Mouse (Mus musculus) limb, embryonic 15.5 days (tissue): ENCODE data around the gene Fras1. TPM values are rescaled to one million over a fixed set of nuclear protein-coding genes. Genes with fewer than 3 reads are reported as not detected.
A peak's percentile ranks its signal among the peaks of the same experiment; 100 is the strongest.

ENCODE experiments used
- ATAC-seq: fragments of 200-750 bp; cut with Nextera tagmentation; 2 replicates; pipeline ENCODE4 v1.8.0; 2017; ENCODE audit warnings: low read depth, moderate TSS enrichment; ENCODE audit not compliant: insufficient number of reproducible peaks, low FRiP score, low TSS enrichment
- H3K27ac ChIP-seq: fragments of 300-500 bp; sonication (generic); 2 replicates; pipeline ENCODE4 v1.5.1; 2015; ENCODE audit warnings: moderate library complexity, mild to moderate bottlenecking, inconsistent platforms
- H3K27me3 ChIP-seq: fragments of 300-500 bp; sonication (generic); 2 replicates; pipeline ENCODE4 v1.6.1; 2015; ENCODE audit warnings: inconsistent platforms
- H3K36me3 ChIP-seq: fragments of 300-500 bp; sonication (generic); 2 replicates; pipeline ENCODE4 v1.6.1; 2015; ENCODE audit warnings: inconsistent platforms
- H3K4me1 ChIP-seq: fragments of 300-500 bp; sonication (generic); 2 replicates; pipeline ENCODE4 v1.6.1; 2015; ENCODE audit warnings: inconsistent platforms
- H3K4me2 ChIP-seq: fragments of 300-500 bp; sonication (generic); 2 replicates; pipeline ENCODE4 v1.6.1; 2015; ENCODE audit warnings: mild to moderate bottlenecking, inconsistent platforms
- H3K4me3 ChIP-seq: fragments of 300-500 bp; sonication (generic); 2 replicates; pipeline ENCODE4 v1.5.1; 2015; ENCODE audit warnings: mild to moderate bottlenecking, inconsistent platforms
- H3K9ac ChIP-seq: fragments of 300-500 bp; sonication (generic); 2 replicates; pipeline ENCODE4 v1.6.1; 2015; ENCODE audit warnings: inconsistent platforms
- H3K9me3 ChIP-seq: fragments of 300-500 bp; sonication (generic); 2 replicates; pipeline ENCODE4 v1.6.1; 2016; ENCODE audit warnings: inconsistent platforms
- WGBS: fragments of 180-500 bp; shearing (Covaris S2); methylation state at CpG from one replicate; pipeline ENCODE4 v1.1.7; 2015; 5-methylcytosine and 5-hydroxymethylcytosine counted together
- polyA plus RNA-seq: library from polyadenylated mRNA; unstranded; fragments of >200 nt; fragmentation: Nextera tagmentation; extraction: Ambion mirVana; gene quantifications from 2 replicates; pipeline ENCODE4 v1.2.1, GENCODE M21; 2015

Gene Fras1
- polyA plus RNA-seq, 1 experiment from 2014 or later = 21.2 TPM

DNA sequence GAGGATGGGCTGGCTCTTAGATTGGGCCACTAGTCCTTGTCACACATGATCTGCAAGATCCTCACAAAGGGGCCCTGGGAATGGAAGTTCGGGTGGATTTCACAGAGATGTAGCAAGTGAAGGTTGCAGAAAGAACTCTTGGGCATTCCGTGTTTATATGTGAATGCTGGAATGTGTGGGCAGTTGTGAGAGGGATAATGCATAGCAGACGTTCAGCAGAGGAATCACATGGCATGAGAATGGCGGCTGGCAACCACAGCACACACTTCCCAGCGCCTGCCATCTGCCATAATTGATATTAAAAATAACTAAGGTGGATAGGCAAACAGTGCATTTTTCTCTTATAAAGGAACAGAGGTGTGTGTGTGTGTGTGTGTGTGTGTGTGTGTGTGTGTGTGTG is 234.3 kb downstream of the Fras1 start:
- no peaks in the 10 kb centered on the region for H3K36me3 ChIP-seq
- 0 out of 2 replicates have a peak overlapping the region, but pooled peaks have one; percentile 13 for H3K27ac ChIP-seq
- H3K9ac ChIP-seq = no peak overlapping the region
- H3K4me3 ChIP-seq = no peak overlapping the region
- no peak for ATAC-seq
- H3K4me2 ChIP-seq = no peak overlapping the region
- 39% methylated on average over 5 of the region's 5 CpGs for WGBS
- no peaks in the 10 kb centered on the region for H3K9me3 ChIP-seq
- peaks cover 5% of the 10 kb centered on the region; the same call in 1 of the 2 replicates for H3K4me1 ChIP-seq
- no peaks in the 10 kb centered on the region for H3K27me3 ChIP-seq

DNA sequence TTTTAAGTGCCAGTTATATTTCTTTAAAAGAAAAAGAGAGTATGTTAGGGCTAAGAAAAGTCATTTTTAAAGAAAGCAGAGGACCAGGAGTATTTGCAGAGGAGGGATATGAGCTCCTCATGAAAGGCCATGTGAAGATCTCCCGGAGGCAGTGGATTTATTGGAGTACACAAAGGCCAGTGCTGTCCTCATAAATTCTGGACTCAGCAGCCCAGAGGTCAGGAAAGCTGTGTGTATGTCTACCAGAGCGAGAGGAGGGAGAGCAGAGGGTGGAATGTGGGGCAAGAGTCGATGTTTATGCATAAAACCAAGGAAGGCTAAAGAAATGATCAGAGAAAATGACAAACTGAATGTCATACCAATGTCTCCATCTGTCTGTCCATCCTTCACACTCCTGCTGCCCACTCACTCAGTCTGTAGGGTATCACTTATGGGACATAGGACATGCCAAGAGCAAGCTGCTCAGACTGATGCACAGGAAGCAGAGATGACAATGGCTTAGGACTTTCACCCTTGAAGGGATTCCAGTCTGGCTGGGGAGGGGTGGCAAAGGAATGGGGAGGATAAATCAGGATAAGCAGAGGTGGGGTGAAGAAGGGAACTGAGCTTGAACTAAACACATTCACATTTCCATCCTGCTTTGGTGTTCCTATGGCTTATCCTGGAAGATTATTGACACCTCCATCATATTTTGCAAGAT is 235.0 kb downstream of the Fras1 start:
- WGBS = 46% methylated on average over 3 of the region's 3 CpGs
- H3K9me3 ChIP-seq = no peaks in the 10 kb centered on the region
- H3K36me3 ChIP-seq = no peaks in the 10 kb centered on the region
- H3K4me3 ChIP-seq = no peak overlapping the region
- no peak for ATAC-seq
- H3K27me3 ChIP-seq = no peaks in the 10 kb centered on the region
- no peak overlapping the region for H3K4me2 ChIP-seq
- H3K4me1 ChIP-seq = peaks cover 5% of the 10 kb centered on the region; the same call in 1 of the 2 replicates
- H3K27ac ChIP-seq = no peak overlapping the region
- H3K9ac ChIP-seq = no peak overlapping the region

DNA sequence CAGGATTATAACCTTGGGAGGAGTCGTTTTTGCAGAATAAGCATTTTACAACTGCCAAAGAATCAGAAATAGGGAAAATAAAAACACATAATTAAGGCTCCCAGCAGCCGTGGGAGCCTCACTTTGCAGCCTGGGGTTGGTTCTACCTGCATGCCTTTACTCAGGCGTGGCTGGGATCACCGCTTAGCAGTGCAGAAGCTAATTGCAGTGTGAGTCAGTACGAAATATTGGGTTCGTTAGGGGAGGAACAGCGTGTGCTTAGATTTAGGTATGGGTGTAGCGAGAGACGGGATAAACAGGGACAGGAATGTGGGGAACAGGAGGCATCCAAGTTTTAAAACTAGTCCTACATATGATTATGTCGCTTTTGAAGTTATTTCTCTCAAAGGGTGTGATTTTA is 238.3 kb downstream of the Fras1 start:
- 48% methylated on average over 10 of the region's 10 CpGs for WGBS
- H3K27ac ChIP-seq = no peak overlapping the region
- ATAC-seq = no peak

DNA sequence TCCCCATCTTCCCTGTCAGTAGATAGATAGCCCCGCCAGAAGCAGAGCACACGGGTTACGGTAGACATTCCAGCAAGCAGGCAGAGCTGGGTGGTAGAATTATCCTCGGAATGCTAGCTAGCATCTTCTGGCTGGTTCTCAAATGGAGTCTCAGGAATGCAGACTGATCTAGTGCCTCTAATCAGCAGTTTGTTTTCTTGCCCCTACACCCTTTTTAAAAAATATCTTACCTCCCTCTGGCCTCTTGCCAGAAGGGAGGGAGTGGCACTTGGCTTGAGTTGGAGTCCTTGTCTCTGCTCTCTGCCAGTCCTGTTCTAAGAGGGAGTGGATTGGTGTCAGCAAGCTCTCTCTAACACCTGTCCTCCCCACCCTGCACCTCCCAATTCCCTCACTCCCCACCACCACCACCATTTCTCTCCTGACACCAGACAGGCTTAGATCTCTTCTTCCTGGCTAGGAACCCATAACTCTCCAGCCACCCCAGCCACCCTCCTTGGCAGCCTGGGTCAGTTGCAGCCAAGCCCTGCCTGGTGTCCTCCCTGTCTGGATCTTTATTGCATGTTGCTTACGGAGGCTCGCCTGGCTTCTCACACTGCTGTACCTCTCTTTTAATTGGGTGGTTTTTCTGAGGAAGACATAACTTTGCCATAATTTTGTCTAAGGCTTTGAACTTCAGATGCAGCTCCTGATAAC is 243.3 kb downstream of the Fras1 start:
- Histone ChIP-seq H3K4me2 (no peak overlapping the region), H3K27me3 (no peaks in the 10 kb centered on the region), H3K36me3 (no peaks in the 10 kb centered on the region), H3K9me3 (no peaks in the 10 kb centered on the region), H3K27ac (peak overlapping the region; percentile 54; the same call in 1 of the 2 replicates), H3K9ac (no peak overlapping the region), H3K4me1 (peaks cover 6% of the 10 kb centered on the region; the same call in 1 of the 2 replicates), H3K4me3 (no peak overlapping the region)
- WGBS = 32% methylated on average over 6 of the region's 6 CpGs
- ATAC-seq = peak; percentile 58; the same call in 1 of the 2 replicates

More for the DNA sequence above, 238.3 kb downstream of the Fras1 start:
- no peaks in the 10 kb centered on the region for H3K27me3 ChIP-seq
- no peaks in the 10 kb centered on the region for H3K9me3 ChIP-seq
- H3K4me3 ChIP-seq = no peak overlapping the region
- no peak overlapping the region for H3K4me2 ChIP-seq
- peaks cover 5% of the 10 kb centered on the region; the same call in 1 of the 2 replicates for H3K4me1 ChIP-seq
- no peaks in the 10 kb centered on the region for H3K36me3 ChIP-seq
- no peak overlapping the region for H3K9ac ChIP-seq

DNA sequence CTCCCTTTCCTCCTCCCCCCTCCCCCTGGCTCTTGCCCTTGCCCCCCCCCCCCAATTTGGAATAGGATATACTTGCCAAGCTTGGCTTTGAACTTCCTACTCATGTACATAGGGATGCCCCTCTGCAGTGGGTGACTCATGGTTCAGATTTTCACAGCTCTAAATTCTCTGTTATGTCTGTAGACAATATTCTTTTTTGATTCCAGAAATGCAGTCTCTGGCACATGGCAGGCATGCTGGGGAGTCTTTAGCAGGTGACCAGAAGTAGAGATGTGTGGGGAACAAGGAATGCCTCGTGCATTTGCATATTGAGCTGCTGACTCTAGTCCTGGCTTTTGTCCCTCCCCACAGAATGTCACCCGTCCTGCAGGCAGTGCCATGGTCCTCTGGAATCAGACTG is 244.3 kb downstream of the Fras1 start:
- WGBS = 51% methylated on average over 2 of the region's 2 CpGs
- Histone ChIP-seq H3K27me3 (no peaks in the 10 kb centered on the region), H3K9me3 (no peaks in the 10 kb centered on the region), H3K9ac (no peak overlapping the region), H3K4me1 (peaks cover 6% of the 10 kb centered on the region; the same call in 1 of the 2 replicates), H3K4me2 (no peak overlapping the region), H3K27ac (no peak overlapping the region), H3K36me3 (no peaks in the 10 kb centered on the region), H3K4me3 (no peak overlapping the region)
- ATAC-seq = no peak

DNA sequence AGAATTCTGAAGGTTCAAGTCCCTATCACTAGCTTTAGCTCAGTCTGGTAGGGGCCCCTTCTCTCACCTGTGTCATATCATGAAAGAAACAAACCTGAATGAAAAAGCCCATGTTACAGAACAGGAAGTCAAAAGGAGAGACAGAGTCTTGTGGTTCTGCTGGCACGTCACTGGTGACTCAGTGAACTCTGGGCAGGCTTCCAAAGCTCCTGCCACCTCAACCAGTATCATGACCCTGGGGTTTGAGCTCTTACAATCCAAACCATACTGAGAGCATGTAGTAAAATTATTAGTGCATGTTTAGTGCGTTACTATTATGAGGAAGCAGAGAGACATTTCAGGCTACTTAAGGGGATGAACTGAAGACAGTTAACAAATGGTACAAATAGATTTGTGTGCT is 246.5 kb downstream of the Fras1 start:
- WGBS = 56% methylated on average over 2 of the region's 2 CpGs
- H3K36me3 ChIP-seq = no peaks in the 10 kb centered on the region
- no peak overlapping the region for H3K4me3 ChIP-seq
- no peak overlapping the region for H3K9ac ChIP-seq
- H3K27me3 ChIP-seq = no peaks in the 10 kb centered on the region
- no peak overlapping the region for H3K4me2 ChIP-seq
- no peak for ATAC-seq
- no peak overlapping the region for H3K27ac ChIP-seq
- H3K9me3 ChIP-seq = no peaks in the 10 kb centered on the region
- peaks cover 6% of the 10 kb centered on the region; the same call in 1 of the 2 replicates for H3K4me1 ChIP-seq

DNA sequence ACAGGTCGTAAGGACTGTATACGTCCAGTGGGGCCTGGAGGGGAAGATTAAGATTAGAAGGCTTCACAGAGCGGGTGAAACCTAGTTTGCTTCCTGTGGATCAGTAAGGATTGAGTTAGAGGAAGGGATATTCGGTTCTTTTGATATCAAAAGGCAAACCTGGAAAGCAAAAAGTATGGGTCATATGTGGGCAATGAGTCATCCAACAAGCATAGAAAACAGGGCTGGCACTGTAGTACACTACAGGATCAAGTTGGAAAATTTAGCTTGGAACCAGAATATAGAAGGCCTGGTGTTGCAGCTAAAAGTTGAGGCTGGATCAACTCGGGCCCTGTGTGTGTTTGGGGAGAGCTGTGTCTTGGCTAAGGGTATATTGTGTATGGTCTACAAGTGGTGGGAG is 246.9 kb downstream of the Fras1 start:
- Histone ChIP-seq H3K9ac (no peak overlapping the region), H3K9me3 (no peaks in the 10 kb centered on the region), H3K27me3 (no peaks in the 10 kb centered on the region), H3K36me3 (no peaks in the 10 kb centered on the region), H3K4me1 (peaks cover 6% of the 10 kb centered on the region; the same call in 1 of the 2 replicates), H3K4me3 (no peak overlapping the region), H3K27ac (no peak overlapping the region), H3K4me2 (no peak overlapping the region)
- WGBS = 88% methylated on average over 5 of the region's 5 CpGs
- no peak for ATAC-seq

DNA sequence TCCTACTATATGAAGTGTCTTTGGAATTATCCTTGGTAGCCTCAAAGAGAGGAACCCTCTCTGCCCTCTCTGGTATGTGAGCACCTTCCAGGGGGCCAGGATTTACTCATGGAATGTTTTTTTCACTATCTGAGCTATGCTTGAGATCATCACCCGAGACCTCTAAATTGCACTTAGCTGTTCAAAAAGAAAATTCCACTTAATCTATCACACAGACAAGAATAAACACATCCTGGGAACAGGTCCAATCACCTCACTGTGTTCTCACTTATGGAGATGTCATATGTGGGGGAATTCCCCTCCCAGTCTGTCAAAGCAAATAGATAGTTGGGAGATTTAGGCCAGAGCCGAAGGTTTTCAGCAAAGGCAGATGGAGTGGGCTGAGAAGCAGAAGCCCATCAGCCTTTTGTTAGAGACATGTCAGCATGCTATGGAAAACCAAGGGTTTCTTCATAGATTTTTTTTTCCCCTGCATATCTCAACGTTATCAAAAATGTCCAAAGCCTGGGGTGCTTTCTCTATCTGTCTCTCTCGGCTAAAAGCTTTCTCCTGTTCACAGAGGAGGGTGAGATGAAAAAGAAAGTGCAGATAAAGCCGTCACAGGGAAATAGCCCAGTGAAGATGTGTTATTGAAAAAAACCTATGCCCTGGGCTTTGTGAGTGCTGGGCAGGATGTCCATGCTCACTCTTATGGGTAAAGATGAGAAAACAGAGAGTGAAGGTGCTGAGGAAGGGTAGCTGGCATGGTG is 249.0 kb downstream of the Fras1 start:
- no peak overlapping the region for H3K4me3 ChIP-seq
- H3K9me3 ChIP-seq = no peaks in the 10 kb centered on the region
- H3K27ac ChIP-seq = no peak overlapping the region
- H3K4me2 ChIP-seq = no peak overlapping the region
- no peaks in the 10 kb centered on the region for H3K27me3 ChIP-seq
- ATAC-seq = no peak
- H3K9ac ChIP-seq = no peak overlapping the region
- H3K36me3 ChIP-seq = no peaks in the 10 kb centered on the region
- H3K4me1 ChIP-seq = no peaks in the 10 kb centered on the region
- 51% methylated on average over 5 of the region's 5 CpGs for WGBS

DNA sequence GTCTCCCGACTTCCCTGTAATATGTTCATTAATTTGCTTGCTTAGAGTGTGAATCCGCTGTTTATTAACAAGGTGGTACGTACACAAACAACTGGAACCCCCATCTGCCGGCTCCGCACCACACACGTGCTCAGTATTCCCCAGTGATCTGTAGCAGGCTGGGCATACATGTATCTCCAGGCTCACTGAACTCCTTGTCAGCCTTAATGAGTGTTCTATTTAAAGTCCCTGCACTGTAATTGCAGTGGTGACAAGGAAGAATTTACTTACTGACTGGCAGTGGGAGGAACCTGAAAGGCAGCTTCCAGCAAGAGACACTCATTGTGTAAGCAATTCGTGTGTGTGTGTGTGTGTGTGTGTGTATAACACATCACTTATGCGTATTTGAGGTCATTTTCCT is 256.1 kb downstream of the Fras1 start:
- H3K9me3 ChIP-seq = no peaks in the 10 kb centered on the region
- no peak overlapping the region for H3K4me3 ChIP-seq
- no peaks in the 10 kb centered on the region for H3K27me3 ChIP-seq
- H3K36me3 ChIP-seq = no peaks in the 10 kb centered on the region
- no peak overlapping the region for H3K4me2 ChIP-seq
- no peak for ATAC-seq
- H3K4me1 ChIP-seq = no peaks in the 10 kb centered on the region
- no peak overlapping the region for H3K27ac ChIP-seq
- no peak overlapping the region for H3K9ac ChIP-seq
- 64% methylated on average over 8 of the region's 8 CpGs for WGBS

DNA sequence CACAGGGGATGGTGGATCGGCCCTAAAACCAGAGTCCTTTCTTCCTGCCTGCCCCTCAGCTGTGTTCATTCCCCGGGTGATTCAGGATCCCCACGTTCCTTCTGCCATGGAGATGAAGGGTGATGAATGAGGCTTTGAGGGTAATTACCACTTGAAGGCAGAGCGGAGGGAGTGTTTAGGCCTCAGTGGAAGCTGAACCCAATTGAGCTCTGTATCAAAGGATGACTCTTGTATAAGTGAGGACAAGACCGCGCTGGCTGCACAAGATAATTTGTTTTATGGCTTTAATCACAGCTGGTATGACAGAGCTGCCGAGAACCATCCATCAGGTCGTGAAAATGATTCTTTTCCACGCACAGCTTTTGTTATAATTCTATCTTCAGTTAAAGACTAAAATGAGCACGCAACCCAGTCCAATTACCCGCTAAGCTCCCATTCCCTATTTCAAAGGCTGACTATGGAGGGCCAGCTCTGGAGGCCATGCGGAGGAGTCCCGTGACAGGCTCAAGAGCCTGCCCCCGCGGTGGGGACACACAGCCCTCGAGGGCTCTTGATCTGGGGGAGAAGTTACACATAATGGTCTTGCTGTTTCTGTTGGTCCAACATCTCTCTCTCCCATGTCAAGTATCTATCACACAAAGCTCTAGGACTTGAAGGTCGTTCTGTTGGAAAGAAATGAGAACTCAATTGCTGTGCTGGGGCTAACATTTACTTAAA is 261.5 kb downstream of the Fras1 start:
- Histone ChIP-seq H3K4me1 (no peaks in the 10 kb centered on the region), H3K9ac (no peak overlapping the region), H3K36me3 (no peaks in the 10 kb centered on the region), H3K27me3 (no peaks in the 10 kb centered on the region), H3K27ac (no peak overlapping the region), H3K9me3 (no peaks in the 10 kb centered on the region), H3K4me3 (no peak overlapping the region), H3K4me2 (no peak overlapping the region)
- no peak for ATAC-seq
- 67% methylated on average over 17 of the region's 17 CpGs for WGBS

DNA sequence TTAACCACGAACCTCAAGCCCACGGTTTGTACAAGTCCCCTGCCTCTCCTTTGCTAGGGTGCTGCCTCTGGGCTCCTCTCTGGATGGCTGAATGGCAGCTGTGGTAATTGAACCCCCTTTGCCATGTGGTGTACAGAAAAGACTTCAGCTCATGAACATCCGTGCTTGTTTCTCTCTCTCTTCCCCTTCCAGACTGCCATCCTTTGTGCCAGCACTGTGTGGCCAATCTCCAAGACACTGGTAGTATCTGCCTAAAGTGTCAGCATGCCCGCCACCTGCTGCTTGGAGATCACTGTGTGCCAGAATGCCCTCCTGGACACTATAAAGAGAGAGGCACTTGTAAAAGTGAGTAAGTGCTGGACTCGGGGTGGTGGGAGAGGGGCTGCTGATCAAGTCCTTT is 262.1 kb downstream of the Fras1 start:
- no peaks in the 10 kb centered on the region for H3K36me3 ChIP-seq
- H3K27ac ChIP-seq = no peak overlapping the region
- no peaks in the 10 kb centered on the region for H3K27me3 ChIP-seq
- 78% methylated on average over 5 of the region's 5 CpGs for WGBS
- no peak overlapping the region for H3K4me3 ChIP-seq
- no peak for ATAC-seq
- no peaks in the 10 kb centered on the region for H3K9me3 ChIP-seq
- H3K4me1 ChIP-seq = no peaks in the 10 kb centered on the region
- no peak overlapping the region for H3K4me2 ChIP-seq
- no peak overlapping the region for H3K9ac ChIP-seq
